Mouse (Mus musculus) hematopoietic stem cell, adult 5-6 weeks (primary cell): ENCODE results near the gene Nat8f2. TPM values are rescaled to one million over a fixed set of nuclear protein-coding genes. Genes with fewer than 3 reads are reported as not detected.
A peak's percentile ranks its signal among the peaks of the same experiment; 100 is the strongest.
"Not testable (repeated sequence)": the region's sequence is repeated elsewhere in the genome, so short reads cannot be mapped to it uniquely, and the experiment has no call there.

Experiments used
- ATAC-seq, 2 experiments: fragments of 125-278 bp in 1 of 2; replicated peaks in 1 of 2; 2 replicates each; pipeline ENCODE4 v1.8.0; 2016 to 2017; ENCODE audit warnings: inconsistent platforms in 2 of 2, mild to moderate bottlenecking in 2 of 2, moderate number of reproducible peaks in 2 of 2, low read depth in 1 of 2, moderate TSS enrichment in 1 of 2; ENCODE audit not compliant: low FRiP score in 2 of 2, poor library complexity in 2 of 2, severe bottlenecking in 2 of 2, insufficient read depth in 1 of 2, low TSS enrichment in 1 of 2
- total RNA-seq: library from RNA; stranded (forward); fragments of 172-1452, 232-1000 nt; gene quantifications from 2 replicates; pipeline ENCODE4 v1.2.3, GENCODE M21; 2017

The Nat8f2 gene
- total RNA-seq, 1 experiment from 2014 or later = not detected

DNA sequence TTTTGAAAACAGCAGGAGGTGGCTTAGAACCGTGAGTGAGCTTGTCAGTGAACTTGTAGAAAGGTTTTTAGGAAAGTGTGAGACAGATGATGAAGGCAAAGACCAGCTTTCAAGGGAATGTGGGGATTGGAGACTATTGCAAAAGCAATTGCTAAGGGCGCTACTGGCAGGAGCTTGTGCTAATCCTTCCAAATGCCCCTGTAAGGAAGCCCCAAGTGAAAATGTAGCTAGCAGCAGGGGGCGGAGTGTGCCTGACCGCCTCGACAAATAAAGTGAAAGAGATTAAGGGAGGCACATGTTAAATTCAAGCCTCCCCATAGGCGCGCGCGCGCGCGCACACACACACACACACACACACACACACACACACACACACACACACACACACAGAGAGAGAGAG, 31.7 kb downstream of the Nat8f2 start:
- ATAC-seq = peak; percentile 53 to 76

DNA sequence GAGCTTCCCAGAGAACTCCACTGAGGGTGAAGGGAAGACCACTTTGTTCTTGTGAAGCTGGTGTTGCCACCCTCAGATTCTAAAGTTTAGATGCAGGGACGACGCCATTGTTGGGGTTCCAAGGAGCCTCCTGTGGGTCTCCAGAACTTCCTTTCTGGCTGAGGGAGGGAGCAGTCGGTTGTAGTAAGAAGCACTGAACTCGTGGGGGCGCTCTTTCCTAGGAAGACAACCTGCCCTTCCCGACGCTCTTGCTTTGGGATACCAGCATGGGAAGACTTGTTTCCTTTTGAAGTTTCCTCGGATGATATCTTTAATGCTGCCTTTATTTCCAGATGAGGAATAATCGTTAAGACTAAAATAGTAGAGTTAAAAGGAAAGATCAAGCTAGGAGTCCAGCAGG, 32.1 kb downstream of the Nat8f2 start:
- ATAC-seq = not testable (repeated sequence)

DNA sequence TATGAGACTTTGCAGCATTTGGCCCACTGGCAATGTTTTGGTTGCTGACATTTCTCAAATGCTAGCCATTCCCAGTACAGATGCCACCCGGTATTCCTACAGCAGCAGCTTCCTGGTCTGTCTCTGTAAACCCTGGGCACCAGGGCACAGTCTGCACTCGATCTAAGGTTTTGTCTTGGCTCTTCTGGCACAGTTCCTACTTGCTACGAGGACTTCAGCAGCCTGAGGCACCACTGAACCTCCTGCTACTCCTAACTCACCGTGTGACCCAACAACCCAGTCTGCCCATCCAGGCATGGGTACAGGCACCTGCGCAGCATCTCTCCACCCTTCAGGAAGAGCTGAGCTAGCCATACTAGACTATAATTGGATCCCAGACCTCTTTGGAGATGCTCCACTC, 32.9 kb downstream of the Nat8f2 start:
- not testable (repeated sequence) for ATAC-seq

DNA sequence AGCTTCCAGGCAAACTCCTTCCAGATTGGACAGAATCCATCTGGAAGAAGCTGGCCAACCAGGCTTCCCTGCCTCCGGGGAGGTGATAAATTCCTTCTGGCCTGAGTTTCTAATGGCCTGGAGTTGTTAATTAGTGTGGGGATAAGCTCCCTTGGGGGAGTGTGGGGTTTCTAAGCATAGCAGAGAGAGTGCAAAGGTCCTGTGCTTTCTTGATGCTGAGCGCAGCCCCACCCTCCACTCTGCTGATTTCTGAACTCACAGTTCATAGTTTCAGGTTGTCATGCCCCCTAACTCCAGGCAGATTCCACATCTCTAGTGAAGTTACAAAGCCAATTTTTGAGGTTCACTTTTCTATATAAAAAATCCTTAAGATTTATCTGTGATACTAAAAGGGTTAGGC, 33.9 kb downstream of the Nat8f2 start:
- ATAC-seq = not testable (repeated sequence)

DNA sequence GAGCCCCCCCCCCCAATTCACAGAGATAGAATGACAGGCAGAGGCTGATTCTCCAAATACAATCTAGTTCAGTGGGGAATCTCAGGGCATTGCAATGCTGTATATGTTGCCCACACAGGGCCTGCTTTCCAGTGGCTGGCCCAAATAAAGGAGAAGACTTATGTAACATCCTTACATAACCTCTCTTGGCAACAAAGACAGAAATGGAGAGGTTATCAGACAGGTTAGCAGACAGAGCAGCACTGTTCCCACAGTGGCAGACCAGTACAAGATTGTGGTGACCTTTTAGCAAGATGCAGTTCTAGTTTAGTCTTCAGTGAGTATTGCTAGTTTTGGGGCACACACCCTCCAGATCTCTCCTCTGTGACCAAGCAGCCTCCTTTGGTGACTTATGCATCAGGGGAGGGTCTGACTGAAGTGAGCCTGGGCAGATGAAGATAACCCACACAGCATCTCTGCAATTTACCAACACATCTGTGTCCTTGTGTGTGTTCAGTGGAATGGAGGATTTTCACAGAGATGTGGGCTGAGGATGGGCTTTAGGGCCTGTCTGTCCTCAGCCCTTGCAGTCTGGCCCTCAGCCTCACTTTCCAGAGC, 34.4 kb downstream of the Nat8f2 start:
- not testable (repeated sequence) for ATAC-seq

DNA sequence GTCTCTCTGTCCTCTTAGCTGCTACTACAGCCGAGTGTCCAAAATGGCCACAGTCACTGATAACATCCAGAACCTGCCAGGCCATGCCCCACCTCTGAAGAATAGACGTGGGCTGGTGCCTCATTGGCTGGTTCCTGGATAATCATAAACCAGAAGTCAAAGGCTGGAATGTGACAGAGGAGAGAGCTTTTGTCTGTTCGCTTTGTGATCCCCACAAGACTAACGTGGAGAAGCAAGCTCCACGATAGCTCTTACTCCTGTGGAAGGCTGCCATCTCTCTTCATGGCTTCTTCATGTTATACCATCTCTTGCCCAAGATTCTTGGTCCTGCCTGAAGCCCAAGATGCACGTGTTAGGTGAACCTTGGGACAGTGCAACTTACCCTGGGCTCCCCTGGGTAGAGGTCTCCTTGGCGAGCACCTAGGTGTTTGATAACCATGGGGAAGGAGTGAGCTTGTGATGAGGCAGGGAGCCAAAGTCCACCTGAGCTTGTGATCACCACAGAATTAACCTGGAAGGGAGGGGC, 37.1 kb downstream of the Nat8f2 start, which contains the start of gene Nat8:
Nat8 (minus strand) TSS at position 287 of the 526 bp plus-strand sequence.
- no peak for ATAC-seq

DNA sequence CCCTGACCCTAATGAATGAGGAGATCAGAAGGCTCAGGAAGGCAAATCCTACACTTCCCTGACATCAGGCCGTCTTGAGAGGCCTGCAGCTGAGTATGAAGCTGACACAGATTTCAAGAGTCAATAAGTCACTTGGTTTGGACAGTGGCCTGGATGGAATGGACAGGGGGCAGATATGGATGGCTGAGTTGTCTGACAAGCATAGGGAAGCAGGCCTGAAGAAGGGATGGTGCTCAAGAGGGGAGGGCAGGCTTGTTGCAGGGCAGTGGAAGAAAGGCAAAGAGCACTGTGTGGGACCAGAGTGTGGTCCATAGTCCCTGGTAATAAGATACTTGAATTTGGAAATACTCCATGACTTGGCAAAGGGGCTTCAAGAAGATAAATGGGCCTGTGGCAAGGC, 39.5 kb downstream of the Nat8f2 start:
- ATAC-seq = no peak

DNA sequence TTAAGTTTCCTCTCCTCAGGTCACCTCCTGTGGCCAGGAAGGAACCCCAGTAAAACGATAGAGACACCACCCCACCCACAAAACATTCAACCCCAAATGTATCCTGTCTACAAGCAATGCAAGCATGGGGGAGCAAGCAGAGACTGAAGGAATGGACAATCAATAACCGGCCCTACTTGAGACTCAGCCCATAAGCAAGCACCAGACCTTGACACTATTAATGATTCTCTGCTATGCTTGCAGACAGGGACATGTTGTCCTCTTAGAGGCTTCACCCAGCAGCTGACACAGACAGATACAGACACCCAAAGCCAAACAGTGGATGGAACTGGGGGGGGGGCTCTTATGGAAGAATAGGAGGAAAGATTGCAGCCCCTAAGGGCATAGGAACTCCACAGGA, 43.1 kb downstream of the Nat8f2 start:
- ATAC-seq = no peak

DNA sequence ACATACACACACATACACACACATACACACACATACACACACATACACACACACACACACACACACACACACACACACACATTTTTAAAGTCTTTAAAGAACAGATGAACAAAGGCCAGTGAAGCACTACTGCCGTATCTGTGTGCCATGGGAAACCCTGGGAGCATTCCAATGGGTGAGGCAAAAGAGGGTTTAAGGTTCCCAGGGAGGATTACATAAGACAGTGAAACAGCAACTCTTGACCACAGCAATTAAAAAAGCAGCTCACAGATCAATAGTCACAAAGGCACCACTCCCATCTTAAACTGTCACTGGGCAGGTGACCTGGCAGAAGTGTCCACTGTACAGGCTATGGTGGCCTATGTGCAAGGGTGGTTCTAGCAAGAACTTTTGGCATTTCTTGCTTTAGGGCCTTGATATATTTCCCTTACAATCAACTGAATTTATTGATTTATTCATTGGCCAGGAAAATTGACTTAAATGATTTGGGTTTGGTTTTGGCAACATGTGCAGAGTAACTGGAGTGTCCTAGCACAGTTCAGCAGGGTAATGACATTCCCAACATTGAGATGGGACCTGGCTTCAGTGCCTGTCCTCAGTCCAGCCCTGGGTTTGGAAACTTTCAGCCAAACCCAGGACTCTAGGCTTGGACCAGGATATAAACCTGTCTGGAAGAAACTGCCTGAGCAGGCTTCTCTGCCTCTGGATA, 45.4 kb downstream of the Nat8f2 start:
- no peak for ATAC-seq

DNA sequence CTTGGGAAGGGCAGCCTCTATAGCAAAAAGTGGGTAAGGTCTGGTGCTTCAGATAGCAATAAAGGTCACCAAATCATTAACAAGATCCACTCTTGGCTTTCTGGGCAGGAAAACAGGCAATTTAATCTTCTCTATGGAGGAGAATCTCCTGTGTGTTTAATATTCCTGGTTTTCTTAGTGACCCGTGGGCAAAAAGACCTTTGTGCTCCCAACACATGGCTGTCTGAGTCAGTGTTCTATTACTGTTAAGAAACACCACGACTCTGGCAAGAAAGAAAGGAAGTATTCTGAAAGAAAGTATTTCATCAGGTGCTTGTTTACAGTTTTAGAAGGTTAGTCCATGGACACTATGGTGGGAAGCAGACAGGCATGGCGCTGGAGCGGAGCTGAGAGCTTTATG, 46.7 kb downstream of the Nat8f2 start:
- no peak for ATAC-seq

DNA sequence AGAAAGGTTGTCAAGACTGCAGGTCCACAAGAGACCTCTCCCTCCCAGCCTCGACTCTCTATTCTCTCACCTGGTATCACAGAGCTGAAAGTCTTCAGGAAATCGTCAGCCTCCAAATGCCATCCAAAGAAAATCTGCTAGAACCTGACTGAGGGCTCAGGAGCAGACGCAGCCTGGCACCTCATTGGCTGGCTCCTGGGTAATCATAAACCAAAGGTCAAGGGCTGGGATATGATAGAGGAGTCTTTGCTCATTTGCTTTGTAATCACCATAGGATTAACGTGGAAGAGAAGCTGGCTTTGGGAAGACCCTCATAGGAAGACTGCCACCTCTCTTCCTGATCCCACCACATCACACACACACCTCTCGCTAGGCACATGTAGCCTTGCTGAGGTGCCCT, 48.1 kb downstream of the Nat8f2 start, which contains the start of the genes Nat8f6 and Nat8f5:
Nat8f6 (minus strand) TSS at position 118 of the 400 bp plus-strand sequence.
Nat8f5 (minus strand) TSS at position 136 of the 400 bp plus-strand sequence.
- no peak for ATAC-seq

DNA sequence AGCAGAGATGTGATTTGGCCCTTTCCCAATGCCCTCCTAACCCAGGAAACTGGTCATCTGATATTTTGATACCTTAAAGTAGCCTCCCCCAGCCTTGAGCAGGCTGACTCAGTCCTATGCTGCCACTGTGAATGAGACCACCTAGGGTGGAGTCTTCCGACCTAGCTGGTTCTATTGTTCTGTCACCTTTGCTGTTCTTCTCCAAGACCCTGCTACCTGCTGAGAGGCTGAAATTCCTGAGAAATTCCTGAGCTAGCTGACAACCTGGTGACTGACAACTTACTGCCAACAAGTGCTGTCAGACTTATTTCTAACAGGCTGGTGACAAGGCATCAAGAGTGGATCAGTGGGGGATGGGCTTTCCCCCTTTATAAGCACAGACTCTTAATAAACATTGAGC, 50.6 kb downstream of the Nat8f2 start:
- ATAC-seq = no peak

Other genes with a start within 250 kb of the Nat8f2 start
- gene Nat8f7, start 156.0 kb downstream of the Nat8f2 start, total RNA-seq = not detected in 2 replicates
- not detected in 2 replicates for gene Nat8f3, start 103.4 kb downstream of the Nat8f2 start, total RNA-seq
- gene Nat8f6, start 48.2 kb downstream of the Nat8f2 start, total RNA-seq = not detected in 2 replicates
- not detected in 2 replicates for gene Nat8f5, start 48.2 kb downstream of the Nat8f2 start, total RNA-seq
- not detected in 2 replicates for gene Nat8, start 37.1 kb downstream of the Nat8f2 start, total RNA-seq
- gene Nat8f4, start 35.7 kb upstream of the Nat8f2 start, total RNA-seq = 1.8 and 4.4 TPM in 2 replicates
- 37.2 and 68.0 TPM in 2 replicates for gene Tprkb, start 42.7 kb upstream of the Nat8f2 start, total RNA-seq
- gene Nat8f1, start 46.5 kb upstream of the Nat8f2 start, total RNA-seq = 6.0 and 7.2 TPM in 2 replicates
- gene Dusp11, start 92.5 kb upstream of the Nat8f2 start, total RNA-seq = 44.3 and 52.3 TPM in 2 replicates
- gene Figla, start 147.0 kb upstream of the Nat8f2 start, total RNA-seq = not detected in 2 replicates
- gene Add2, start 159.5 kb upstream of the Nat8f2 start, total RNA-seq = 2.9 and 14.7 TPM in 2 replicates